Mouse (Mus musculus) ovary, postnatal 14 days (tissue): ENCODE results near the gene Rpia.
"Not testable (repeated sequence)": the region's sequence is repeated elsewhere in the genome, so short reads cannot be mapped to it uniquely, and the experiment has no call there.

Experiments
- DNase-seq: peaks from one replicate; pipeline ENCODE4 v3.0.0; 2022; ENCODE audit warnings: low spot score

Gene Rpia

GRCm38 (mm10) chr6:70791824-70792535 lies at the start of gene Rpia:
Gene Rpia, minus strand, starts transcription at chr6:70792232.
- DNase-seq: peak; percentile 97

DNA sequence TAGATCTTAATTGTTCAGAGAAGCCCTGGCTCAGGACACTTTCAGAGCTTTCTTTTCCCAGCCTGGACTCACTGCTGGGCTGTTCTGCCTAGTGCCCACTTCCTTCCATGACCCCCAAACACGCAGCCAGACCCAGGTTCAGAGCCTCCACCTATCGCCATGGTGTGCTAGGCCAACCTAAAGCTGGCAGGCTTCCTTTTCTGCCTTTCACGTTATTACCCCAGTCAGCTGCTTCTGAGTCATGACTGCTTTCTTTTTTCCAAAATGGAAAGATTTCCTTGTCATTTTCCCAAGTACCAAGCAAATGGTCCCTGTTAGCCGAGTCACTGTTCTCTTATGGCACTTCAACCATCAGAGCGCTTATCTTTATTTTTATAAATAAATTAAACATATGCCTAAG lies 48.2 kb upstream of the Rpia start:
- no peak for DNase-seq

DNA sequence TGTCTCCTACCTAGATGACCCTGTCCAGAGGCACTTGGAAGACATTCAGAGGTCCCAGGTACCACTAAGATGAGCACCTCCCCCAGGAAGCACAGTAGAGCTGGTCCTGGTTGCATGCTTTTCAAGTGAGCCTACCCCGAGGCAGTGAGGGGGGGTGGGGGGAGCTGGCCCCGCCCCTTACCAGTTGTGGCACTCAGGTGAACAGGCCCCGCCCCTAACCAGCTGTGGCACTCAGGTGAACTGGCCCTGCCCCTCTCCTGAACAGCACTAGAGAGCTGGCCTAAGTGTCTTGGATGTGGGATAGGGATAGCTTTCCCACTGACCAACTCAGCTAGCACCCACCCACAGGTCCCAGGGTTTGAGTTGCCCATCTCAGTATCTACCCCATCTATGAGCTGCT lies 46.5 kb upstream of the Rpia start:
- DNase-seq: no peak

GRCm38 (mm10) chr6:70837297-70837696 lies 45.3 kb upstream of the Rpia start:
- no peak for DNase-seq

- no peak for DNase-seq
Measured at GRCm38 (mm10) chr6:70831179-70831839, 39.3 kb upstream of the Rpia start.

- no peak for DNase-seq
Measured at GRCm38 (mm10) chr6:70830552-70830951, 38.5 kb upstream of the Rpia start.

- no peak for DNase-seq
Measured at GRCm38 (mm10) chr6:70829451-70829850, 37.4 kb upstream of the Rpia start.

- DNase-seq: no peak
Measured at GRCm38 (mm10) chr6:70824987-70825337, 32.9 kb upstream of the Rpia start.

DNA sequence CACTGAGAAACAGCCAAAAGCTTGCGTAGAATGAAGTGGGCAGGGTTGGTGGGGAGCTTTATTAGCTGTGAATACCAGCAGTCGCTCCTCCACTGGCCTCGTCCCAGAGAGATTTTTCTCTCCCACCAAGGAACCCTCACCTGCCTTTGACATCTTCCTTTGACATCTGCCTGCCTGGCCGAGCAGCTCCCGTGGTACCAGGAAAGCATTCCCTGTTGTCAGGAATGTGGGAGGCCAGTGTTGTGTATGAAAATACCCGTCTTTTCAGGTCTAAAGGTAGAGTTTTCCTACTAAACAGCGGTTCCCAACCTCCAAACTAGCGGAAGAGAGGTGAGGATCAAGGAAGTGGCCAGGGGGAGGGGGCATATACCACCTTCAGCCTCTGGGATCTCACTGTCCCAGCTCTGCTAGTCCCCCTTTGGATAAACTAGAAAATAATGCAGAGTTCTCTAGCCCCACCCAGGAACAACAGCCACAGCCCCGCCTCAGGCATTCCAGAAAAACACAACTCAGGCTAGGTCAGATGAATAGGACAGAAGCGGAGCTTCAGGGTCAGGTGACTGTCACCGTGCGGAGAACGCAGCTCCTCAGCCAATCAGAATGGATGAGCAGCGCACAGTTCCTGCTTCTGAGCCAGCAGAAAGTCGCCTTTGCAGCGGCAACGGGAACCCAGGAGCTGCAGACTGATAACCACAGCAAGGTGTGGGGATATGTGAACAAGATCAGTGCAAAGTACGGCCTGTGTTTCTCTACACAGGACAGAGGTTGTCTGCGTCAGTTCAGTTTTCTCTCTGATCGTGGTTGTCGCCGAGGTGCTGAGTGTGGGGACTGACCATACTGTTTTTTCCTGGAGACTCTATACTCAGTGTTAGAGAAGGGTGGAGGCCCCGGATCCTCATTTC lies 32.3 kb upstream of the Rpia start:
- DNase-seq: peak; percentile 22

DNA sequence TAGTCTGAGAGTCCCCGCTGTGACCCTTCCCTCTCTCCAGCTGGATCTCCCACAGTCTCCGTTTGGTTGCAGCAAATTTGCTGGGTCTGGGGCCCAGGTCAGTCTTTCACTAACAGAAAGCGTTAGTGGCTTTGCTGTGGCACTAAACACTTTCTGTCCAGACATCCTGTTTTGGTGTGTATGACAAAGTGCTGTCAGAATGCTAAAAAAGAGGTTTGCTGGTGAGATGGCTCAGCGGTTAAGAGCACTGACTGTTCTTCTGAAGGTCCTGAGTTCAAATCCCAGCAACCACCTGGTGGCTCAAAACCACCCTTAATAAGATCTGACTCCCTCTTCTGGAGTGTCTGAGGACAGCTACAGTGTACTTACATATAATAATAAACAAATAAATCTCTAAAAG lies 31.2 kb upstream of the Rpia start:
- DNase-seq: not testable (repeated sequence)

GRCm38 (mm10) chr6:70822386-70822910 lies 30.4 kb upstream of the Rpia start:
- no peak for DNase-seq

GRCm38 (mm10) chr6:70821566-70821965 lies 29.5 kb upstream of the Rpia start:
- DNase-seq: no peak

DNA sequence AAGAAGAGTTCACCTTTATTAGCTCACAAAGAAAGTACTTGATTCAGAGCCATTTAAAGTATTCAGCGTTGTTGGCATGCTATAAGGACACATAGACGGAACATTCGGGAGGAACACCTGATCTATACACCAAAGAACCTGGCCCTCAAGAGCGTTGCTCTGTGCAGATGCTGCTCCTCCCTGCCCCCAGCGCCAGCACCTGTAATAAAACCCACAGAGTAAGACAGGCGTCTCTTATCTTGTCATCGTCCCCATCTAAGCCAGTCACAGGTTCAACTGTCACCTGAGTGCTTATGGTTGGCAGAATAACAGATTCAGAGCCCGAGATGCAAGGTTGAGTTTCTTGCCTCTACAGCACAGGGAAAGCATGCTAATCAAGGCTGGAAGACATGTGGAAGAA lies 23.4 kb upstream of the Rpia start:
- no peak for DNase-seq

GRCm38 (mm10) chr6:70814629-70814950 lies 22.6 kb upstream of the Rpia start:
- no peak for DNase-seq

DNA sequence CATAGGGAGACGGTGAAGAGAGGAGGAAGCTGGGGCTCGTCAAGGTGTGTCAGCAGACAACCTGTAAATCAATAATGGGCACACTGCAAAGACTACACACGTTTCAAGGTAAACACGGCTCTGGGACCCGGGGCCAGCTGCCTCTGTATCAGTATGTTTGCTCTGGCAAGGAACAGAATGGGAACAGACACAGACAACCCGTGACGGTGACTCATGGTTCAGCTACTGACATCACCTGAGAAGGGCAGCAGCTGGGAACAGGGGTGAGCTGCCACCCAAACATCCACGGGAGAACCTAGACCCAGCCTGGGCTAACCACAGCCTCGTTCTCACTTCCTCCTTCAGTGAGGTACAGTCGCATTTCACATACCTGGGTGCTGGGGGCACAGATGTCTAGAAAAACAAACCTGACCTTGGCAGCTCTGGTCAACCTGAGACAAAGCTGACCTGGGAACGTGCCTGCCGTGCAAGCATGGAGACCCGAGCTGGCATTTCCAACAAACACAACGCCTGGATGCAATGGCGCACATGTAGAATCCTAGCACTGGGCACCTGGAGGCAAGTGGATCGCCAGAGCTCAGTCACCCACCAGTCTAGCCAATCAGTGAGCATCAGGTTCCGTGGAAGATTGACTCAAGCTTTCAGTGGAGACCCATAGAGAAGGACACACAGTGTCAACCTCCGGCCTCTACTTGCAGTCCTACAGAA lies 22.0 kb upstream of the Rpia start:
- no peak for DNase-seq

GRCm38 (mm10) chr6:70812526-70812895 lies 20.5 kb upstream of the Rpia start:
- DNase-seq: no peak

DNA sequence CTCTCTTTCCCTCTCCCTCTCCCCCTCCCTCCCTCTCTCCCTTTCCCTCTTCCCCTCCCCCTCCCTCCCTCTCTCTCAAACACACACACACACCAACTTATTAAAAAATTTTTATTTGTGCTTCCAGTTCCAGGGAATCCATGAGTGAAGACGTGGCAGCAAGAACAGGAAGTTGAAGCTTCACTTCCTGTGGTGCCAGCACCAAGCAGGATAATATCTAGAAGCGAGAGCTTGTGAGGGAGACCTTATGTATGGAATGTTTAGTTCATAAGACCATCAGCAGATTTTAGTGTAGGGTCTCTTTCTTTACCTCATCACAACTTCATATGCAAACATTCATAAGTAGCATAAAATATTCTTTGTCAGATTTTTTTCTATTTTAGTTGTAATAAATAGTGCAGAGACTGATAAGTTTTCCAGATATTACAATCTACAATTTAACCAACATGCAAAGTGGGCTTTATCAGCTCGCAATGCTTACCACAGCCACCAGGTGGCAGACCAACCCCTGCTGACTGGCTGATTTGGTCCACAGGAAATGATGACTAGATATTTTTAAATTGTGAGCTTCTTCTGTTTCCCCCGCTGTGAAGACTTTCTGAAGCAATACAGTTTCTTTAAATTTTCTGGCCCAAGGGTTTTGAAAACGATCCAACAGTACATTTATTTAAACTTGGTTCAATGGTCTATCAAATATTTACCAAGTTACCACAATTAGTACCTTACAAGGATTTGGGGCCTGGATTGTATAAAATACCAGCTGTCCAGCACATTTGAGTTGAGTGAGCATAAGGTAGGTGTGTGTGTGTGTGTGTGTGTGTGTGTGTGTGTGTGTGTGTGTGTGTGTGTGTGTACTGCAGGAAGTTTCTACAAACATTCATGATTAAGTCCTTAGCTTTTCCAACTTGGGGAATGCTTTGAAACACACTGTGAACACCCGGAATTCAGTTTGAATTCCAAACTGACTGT lies 19.8 kb upstream of the Rpia start:
- peak; percentile 76 for DNase-seq

DNA sequence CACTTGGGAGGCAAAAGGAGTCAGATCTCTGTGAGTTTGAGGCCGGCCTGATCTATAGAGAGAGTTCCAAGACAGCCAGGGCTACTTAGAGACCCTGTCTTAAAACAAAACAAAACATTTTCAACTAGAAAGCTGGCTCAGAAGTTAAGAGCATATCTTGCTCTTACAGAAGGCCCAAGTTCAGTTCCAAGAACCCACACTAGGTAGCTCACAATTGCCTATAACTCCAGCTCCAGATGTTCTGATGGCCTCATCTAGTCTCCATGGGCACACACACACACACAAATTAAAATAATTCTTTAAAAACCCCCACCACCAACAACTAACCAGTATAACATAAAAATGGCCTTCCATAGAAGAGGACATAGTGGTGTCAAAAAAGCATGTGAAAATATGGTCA lies 18.5 kb upstream of the Rpia start:
- DNase-seq: no peak

- DNase-seq: no peak
Measured at GRCm38 (mm10) chr6:70806514-70806912, 14.5 kb upstream of the Rpia start.

GRCm38 (mm10) chr6:70805820-70806513 lies 13.9 kb upstream of the Rpia start:
- DNase-seq: peak; percentile 55
